Mouse (Mus musculus) ES-E14 (cell line): ENCODE results near the gene Spn. TPM values are rescaled to one million over a fixed set of nuclear protein-coding genes. Genes with fewer than 3 reads are reported as not detected.

Source experiments
- DNase-seq: peaks from one replicate; pipeline ENCODE4 v3.0.0-alpha.2; 2013; ENCODE audit warnings: low read depth, low spot score
- H3K27ac ChIP-seq: 2 replicates; pipeline ENCODE4 v1.5.1; 2012; ENCODE audit warnings: low read depth, mild to moderate bottlenecking, low read length, moderate library complexity, mixed read lengths; ENCODE audit not compliant: poor library complexity, insufficient read depth, severe bottlenecking
- H3K36me3 ChIP-seq: 2 replicates; pipeline ENCODE4 v1.6.1; 2012; ENCODE audit warnings: mild to moderate bottlenecking, low read length, moderate library complexity, mixed read lengths; ENCODE audit not compliant: control insufficient read depth, poor library complexity, insufficient read depth, severe bottlenecking
- H3K4me1 ChIP-seq, 2 experiments: fragments of 150-350 bp in 1 of 2; sonication (generic) in 1 of 2; 2 replicates each; pipeline ENCODE4 v1.6.1; 2012; ENCODE audit warnings: low read length in 2 of 2, mild to moderate bottlenecking in 1 of 2, mixed read lengths in 1 of 2; ENCODE audit not compliant: control insufficient read depth in 2 of 2, insufficient read depth in 2 of 2, poor library complexity in 1 of 2
- H3K4me3 ChIP-seq, 2 experiments: fragments of 150-350 bp in 1 of 2; sonication (generic) in 1 of 2; 2 replicates each; pipeline ENCODE4 v1.5.1; 2012; ENCODE audit warnings: low read length in 2 of 2, low read depth in 1 of 2, mild to moderate bottlenecking in 1 of 2, mixed read lengths in 1 of 2; ENCODE audit not compliant: insufficient read depth in 1 of 2, poor library complexity in 1 of 2, severe bottlenecking in 1 of 2
- H3K9ac ChIP-seq: 2 replicates; pipeline ENCODE4 v1.6.1; 2012; ENCODE audit warnings: low read depth, mild to moderate bottlenecking, low read length, mixed read lengths; ENCODE audit not compliant: poor library complexity, insufficient read depth, severe bottlenecking
- H3K9me3 ChIP-seq: fragments of 150-350 bp; sonication (generic); 2 replicates; pipeline ENCODE4 v1.6.1; 2012; ENCODE audit warnings: low read depth, mild to moderate bottlenecking, low read length; ENCODE audit not compliant: control insufficient read depth, insufficient read depth
- CHD2 ChIP-seq: IDR thresholded peaks from 2 replicates; pipeline ENCODE4 v1.6.1; 2014; ENCODE audit warnings: mild to moderate bottlenecking, low read depth, low read length, inconsistent platforms
- HCFC1 ChIP-seq: IDR thresholded peaks from 2 replicates; pipeline ENCODE4 v1.6.1; 2012; ENCODE audit warnings: low read length, inconsistent platforms, borderline replicate concordance; ENCODE audit not compliant: insufficient read depth
- MAFK ChIP-seq: IDR thresholded peaks from 2 replicates; pipeline ENCODE4 v1.6.1; 2014; ENCODE audit warnings: mild to moderate bottlenecking, low read depth, low read length, inconsistent platforms; ENCODE audit not compliant: insufficient read depth
- ZC3H11A ChIP-seq: IDR thresholded peaks from 2 replicates; pipeline ENCODE4 v1.6.1; 2012; ENCODE audit warnings: low read depth, mild to moderate bottlenecking, inconsistent platforms, low read length, borderline replicate concordance
- ZNF384 ChIP-seq: IDR thresholded peaks from 2 replicates; pipeline ENCODE4 v1.6.1; 2012; ENCODE audit warnings: low read depth, low read length, inconsistent platforms
- in situ Hi-C, 2 experiments: fragments of 600-800 bp; cut with MboI; formaldehyde crosslinking; loops; one replicate each; pipeline ENCODE4 v1.15.1; 2025; ENCODE audit warnings: low sequenced_read_pairs in 2 of 2, inconsistent platforms in 1 of 2; ENCODE audit not compliant: unreplicated experiment in 2 of 2
- total RNA-seq: library from RNA; depleted of rRNA; stranded (reverse); fragments of 300-350 nt; gene quantifications from 2 replicates; pipeline ENCODE4 v1.2.3, GENCODE M21; 2012

Spn gene
- total RNA-seq, 1 experiment = 30.2 TPM

GRCm38 (mm10) chr7:127113614-127114259 lies 23.9 kb downstream of the Spn start:
- in situ Hi-C loops = no loop called here
- Histone ChIP-seq H3K4me1 (peaks cover 9 to 33% of the 10 kb centered on the region in 2 experiments), H3K9ac (0 out of 2 replicates have a peak overlapping the region, but pooled peaks have one; percentile 7)

DNA sequence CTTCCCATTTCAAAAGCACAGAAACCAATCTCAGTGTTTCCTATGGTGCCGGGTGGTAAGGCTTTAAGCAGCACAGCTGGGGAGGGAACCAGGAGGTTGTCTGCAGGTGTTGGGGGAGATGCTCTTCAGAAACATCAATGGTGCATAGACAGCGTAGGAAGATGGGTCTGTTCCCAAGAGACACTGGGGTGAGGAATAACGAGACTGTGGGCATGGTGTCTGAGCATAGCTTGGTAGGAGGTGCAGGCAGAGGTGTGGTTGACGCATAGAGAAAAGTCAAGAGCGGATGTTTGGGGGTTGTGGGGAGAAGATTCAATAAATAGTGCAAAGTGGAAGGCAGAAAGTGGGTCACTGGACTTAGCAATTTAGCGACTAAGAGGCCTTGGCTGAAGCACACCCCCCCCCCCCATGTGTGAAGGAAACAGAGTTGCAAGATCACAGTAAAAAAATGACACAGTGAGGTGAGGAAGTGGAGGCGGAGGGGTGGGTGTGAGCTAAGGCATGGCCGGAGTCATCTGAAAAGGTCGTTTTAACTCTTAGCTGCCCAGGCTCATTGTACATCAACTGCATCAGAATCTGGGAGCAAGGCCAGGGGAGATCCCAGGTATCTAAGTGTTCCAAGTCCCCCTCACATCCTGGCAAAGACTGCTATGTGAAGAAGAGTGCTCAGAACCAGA lies 24.6 kb downstream of the Spn start:
- DNase-seq = no peak
- Histone ChIP-seq H3K36me3 (no peaks in the 10 kb centered on the region), H3K4me3 (no peak overlapping the region), H3K9me3 (no peaks in the 10 kb centered on the region), H3K4me1 (peaks cover 8 to 27% of the 10 kb centered on the region in 2 experiments; a peak in 3 of 4 replicates), H3K27ac (no peak overlapping the region), H3K9ac (peak overlapping the region; percentile 46; the same call in 1 of the 2 replicates)
- no peak for TF ChIP-seq ZC3H11A
- in situ Hi-C loops = no loop called here

More at GRCm38 (mm10) chr7:127113614-127114259, 23.9 kb downstream of the Spn start:
- no peak overlapping the region for H3K27ac ChIP-seq
- no peak overlapping the region for H3K4me3 ChIP-seq
- DNase-seq = no peak
- no peaks in the 10 kb centered on the region for H3K36me3 ChIP-seq
- no peaks in the 10 kb centered on the region for H3K9me3 ChIP-seq
- TF ChIP-seq ZC3H11A (no peak), CHD2 (no peak), MAFK (no peak), HCFC1 (no peak), ZNF384 (no peak)

GRCm38 (mm10) chr7:127112251-127112841 lies 25.3 kb downstream of the Spn start:
- Histone ChIP-seq H3K36me3 (no peaks in the 10 kb centered on the region), H3K27ac (no peak overlapping the region), H3K9ac (peak overlapping the region; percentile 46; the same call in 1 of the 2 replicates), H3K4me3 (no peak overlapping the region), H3K9me3 (no peaks in the 10 kb centered on the region), H3K4me1 (peaks cover 4 to 24% of the 10 kb centered on the region in 2 experiments; a peak in 3 of 4 replicates)
- no peak for TF ChIP-seq ZC3H11A
- no peak for TF ChIP-seq CHD2
- no peak for TF ChIP-seq ZNF384
- TF ChIP-seq HCFC1 = no peak
- TF ChIP-seq MAFK = no peak
- in situ Hi-C loops = no loop called here
- no peak for DNase-seq

- TF ChIP-seq HCFC1 = no peak
- TF ChIP-seq ZNF384 = no peak
- no peak for TF ChIP-seq MAFK
- no peak for TF ChIP-seq CHD2
- TF ChIP-seq ZC3H11A = no peak
- peak; percentile 88 for DNase-seq
- H3K27ac ChIP-seq = no peak overlapping the region
- no peaks in the 10 kb centered on the region for H3K9me3 ChIP-seq
- no peaks in the 10 kb centered on the region for H3K36me3 ChIP-seq
- H3K4me3 ChIP-seq = no peak overlapping the region
- peaks cover 4 to 22% of the 10 kb centered on the region in 2 experiments; a peak in 3 of 4 replicates for H3K4me1 ChIP-seq
- in situ Hi-C loops = no loop called here
- H3K9ac ChIP-seq = no peak overlapping the region
Measured at GRCm38 (mm10) chr7:127111461-127111860, 26.2 kb downstream of the Spn start.
